Mouse (Mus musculus) gastrocnemius, postnatal 4 days (tissue): Measurements from ENCODE around the gene Rbp7. TPM values are rescaled to one million over a fixed set of nuclear protein-coding genes. Genes with fewer than 3 reads are reported as not detected.
"Not testable (repeated sequence)": the region's sequence is repeated elsewhere in the genome, so short reads cannot be mapped to it uniquely, and the experiment has no call there.

Source experiments
- DNase-seq, 2 experiments: peaks; one replicate each; pipeline ENCODE4 v3.0.0; 2021 to 2022; ENCODE audit warnings: low spot score in 2 of 2, mixed read lengths in 2 of 2
- total RNA-seq, 2 experiments: library from RNA; stranded (reverse); gene quantifications; 2 replicates each; pipeline ENCODE4 v1.2.3; 2021

Gene Rbp7
- total RNA-seq, 2 experiments from 2014 or later = 11.0 to 13.5 TPM

- no peak for DNase-seq
These were observed 3.2 kb upstream of the Rbp7 start for GRCm38 (mm10) chr4:149457831-149458430.

- not testable (repeated sequence) for DNase-seq
These were observed 2.4 kb upstream of the Rbp7 start for GRCm38 (mm10) chr4:149457163-149457562.

- DNase-seq = peak; percentile 33 to 52
These were observed 515 bp downstream of the Rbp7 start for GRCm38 (mm10) chr4:149454263-149454662.

- no peak for DNase-seq
These were observed 1.1 kb downstream of the Rbp7 start for GRCm38 (mm10) chr4:149453656-149454055.

- DNase-seq = no peak
These were observed 4.1 kb downstream of the Rbp7 start for GRCm38 (mm10) chr4:149450636-149451035.

- DNase-seq = no peak
These were observed 8.5 kb downstream of the Rbp7 start for GRCm38 (mm10) chr4:149446309-149446708.

- DNase-seq = peak; percentile 64 to 67
These were observed 8.9 kb downstream of the Rbp7 start for GRCm38 (mm10) chr4:149445868-149446267.

GRCm38 (mm10) chr4:149444964-149445701, 9.6 kb downstream of the Rbp7 start:
- peak; percentile 82 to 93 for DNase-seq

GRCm38 (mm10) chr4:149444465-149444864, 10.3 kb downstream of the Rbp7 start:
- DNase-seq = no peak

- no peak for DNase-seq
These were observed 12.3 kb downstream of the Rbp7 start for GRCm38 (mm10) chr4:149442436-149442835.

GRCm38 (mm10) chr4:149440576-149440975, 14.2 kb downstream of the Rbp7 start:
- no peak for DNase-seq

- not testable (repeated sequence) for DNase-seq
These were observed 22.9 kb downstream of the Rbp7 start for GRCm38 (mm10) chr4:149431887-149432286.

GRCm38 (mm10) chr4:149429592-149429991, 25.2 kb downstream of the Rbp7 start:
- no peak for DNase-seq

GRCm38 (mm10) chr4:149426325-149427199, 28.2 kb downstream of the Rbp7 start, which contains the start of gene Ube4b:
Gene Ube4b, minus strand, starts transcription at chr4:149426749.
- peak; percentile 97 for DNase-seq

GRCm38 (mm10) chr4:149425801-149426292, 28.9 kb downstream of the Rbp7 start:
- no peak for DNase-seq

GRCm38 (mm10) chr4:149424755-149425154, 30.0 kb downstream of the Rbp7 start:
- no peak for DNase-seq

- DNase-seq = no peak
These were observed 36.9 kb downstream of the Rbp7 start for GRCm38 (mm10) chr4:149417854-149418365.

- no peak for DNase-seq
These were observed 37.8 kb downstream of the Rbp7 start for GRCm38 (mm10) chr4:149416986-149417385.

GRCm38 (mm10) chr4:149416417-149416816, 38.4 kb downstream of the Rbp7 start:
- no peak for DNase-seq

GRCm38 (mm10) chr4:149415651-149416169, 39.1 kb downstream of the Rbp7 start:
- no peak for DNase-seq

- DNase-seq = no peak
These were observed 40.5 kb downstream of the Rbp7 start for GRCm38 (mm10) chr4:149414259-149414658.
